Mouse (Mus musculus) lung, adult 10 weeks (tissue): Measurements from ENCODE around the gene Spty2d1. TPM values are rescaled to one million over a fixed set of nuclear protein-coding genes. Genes with fewer than 3 reads are reported as not detected.

Source experiments
- polyA plus RNA-seq: library from polyadenylated mRNA; stranded (reverse); fragments of 350-450 nt; fragmentation: Illumina TruSeq; extraction: RNeasy Lipid Tissue Mini Kit (QIAGEN cat#74804); gene quantifications from one replicate; pipeline ENCODE4 v1.2.3, GENCODE M21; 2014; ENCODE audit warnings: low read depth, low replicate concordance; ENCODE audit not compliant: insufficient read depth

Gene Spty2d1
- polyA plus RNA-seq, result 7.8 TPM

DNA sequence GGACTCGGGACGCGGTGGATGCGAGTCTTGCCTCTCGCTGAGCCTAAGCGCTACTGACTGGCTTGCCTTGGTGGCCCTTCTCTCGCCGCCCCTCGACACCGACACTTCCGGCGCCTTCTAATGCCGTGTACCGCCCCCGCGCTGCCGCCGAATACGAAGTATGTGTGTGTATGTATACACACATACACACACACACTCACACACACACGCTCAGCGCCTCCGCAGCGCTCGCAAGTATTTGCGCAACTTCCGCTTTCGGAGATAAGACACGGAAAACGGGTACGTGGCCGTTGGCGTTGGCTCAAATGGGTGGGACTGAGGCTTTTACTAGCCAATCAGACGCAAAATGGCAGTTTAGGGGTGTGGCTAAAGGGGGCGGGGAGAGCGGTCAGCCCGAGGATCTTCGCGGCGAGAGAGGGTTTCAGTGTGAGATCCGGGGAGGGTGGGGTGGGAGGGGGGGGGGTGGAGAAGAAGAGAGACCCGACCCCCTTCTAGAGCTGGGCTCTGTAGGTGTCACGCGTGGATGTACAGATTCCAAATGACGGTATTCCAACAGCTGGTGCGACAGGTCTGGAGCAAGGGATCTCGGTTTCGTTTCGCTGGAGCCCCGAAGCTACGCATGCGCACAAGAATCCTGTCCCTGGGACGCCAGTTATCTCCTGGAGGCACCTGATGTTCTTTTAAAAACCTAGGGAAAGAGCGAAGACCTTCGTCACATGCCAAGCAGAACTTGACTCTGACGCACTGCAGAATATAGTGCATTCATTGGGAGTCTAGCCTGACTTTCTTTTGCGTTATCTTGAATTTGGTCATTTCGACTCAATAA lies at the start of gene Spty2d1:
Spty2d1 (minus strand) TSS at position 244 of the 826 bp plus-strand sequence.

DNA sequence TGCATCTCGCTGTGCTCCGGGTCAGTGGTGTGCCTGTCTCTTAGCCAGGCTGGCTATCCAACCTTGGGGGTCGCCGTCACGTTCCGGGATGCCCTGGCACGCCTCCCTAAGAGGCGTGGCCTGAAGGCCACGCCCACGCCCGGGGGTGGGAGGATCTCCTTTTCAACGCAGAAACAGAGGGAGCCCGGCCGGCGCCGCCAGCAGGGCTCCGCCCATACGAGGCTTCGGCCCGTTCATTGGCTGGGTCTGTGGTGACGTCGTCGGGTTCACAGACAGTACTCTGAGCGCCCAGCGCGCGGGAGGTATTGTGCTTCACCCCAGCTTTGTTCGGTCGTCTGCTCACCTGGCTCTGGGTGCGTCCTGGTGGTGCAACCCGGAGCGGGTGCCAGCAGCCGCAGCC lies 42.2 kb upstream of the Spty2d1 start, which contains the start of gene Tmem86a:
Tmem86a (plus strand) TSS at position 236 of the 400 bp plus-strand sequence.

DNA sequence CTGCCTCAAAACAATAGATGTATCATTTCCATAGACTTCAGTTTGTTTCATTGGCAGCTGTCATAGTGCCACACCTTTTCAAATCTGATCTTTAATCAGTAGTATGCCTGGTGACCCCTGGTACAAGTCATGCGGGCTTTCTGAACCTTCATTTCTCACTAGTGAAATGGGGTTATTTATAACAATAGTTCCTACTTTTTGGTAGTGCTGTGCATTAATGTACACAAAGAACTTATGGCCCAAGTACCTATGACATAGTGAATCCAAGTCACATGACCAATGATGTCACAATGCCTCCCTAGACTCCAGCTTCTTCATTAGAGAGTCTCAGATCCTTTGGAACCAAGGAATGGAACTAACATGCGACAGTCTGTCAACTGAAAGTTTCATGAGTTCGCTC lies 24.9 kb downstream of the Spty2d1 start, which contains the start of gene Gm9999:
Gm9999 (plus strand) TSS at position 301 of the 400 bp plus-strand sequence.

GRCm38 (mm10) chr7:46957831-46958691 lies 50.1 kb downstream of the Spty2d1 start, which contains the start of gene Uevld:
Gene Uevld (minus strand): TSS chr7:46958527.

Other genes with a start within 250 kb of the Spty2d1 start
- 14.7 TPM for gene Hps5, start 212.3 kb downstream of the Spty2d1 start, polyA plus RNA-seq
- gene Gtf2h1, start 212.3 kb downstream of the Spty2d1 start, polyA plus RNA-seq, result 16.3 TPM
- gene Ldha, start 166.9 kb downstream of the Spty2d1 start, polyA plus RNA-seq, result 317 TPM
- not detected for gene Ldhc, start 147.2 kb downstream of the Spty2d1 start, polyA plus RNA-seq
- 82.7 TPM for gene Tsg101, start 88.4 kb downstream of the Spty2d1 start, polyA plus RNA-seq
- gene Uevld, start 49.9 kb downstream of the Spty2d1 start, polyA plus RNA-seq, result 3.8 TPM
- not detected for gene Gm9999, start 24.8 kb downstream of the Spty2d1 start, polyA plus RNA-seq
- gene Tmem86a, start 42.2 kb upstream of the Spty2d1 start, polyA plus RNA-seq, result 11.8 TPM
- 0.28 TPM for gene Ptpn5, start 125.3 kb upstream of the Spty2d1 start, polyA plus RNA-seq
- not detected for gene Mrgpra6, start 196.5 kb upstream of the Spty2d1 start, polyA plus RNA-seq
- gene Mrgpra9, start 244.4 kb upstream of the Spty2d1 start, polyA plus RNA-seq, result not detected